Mouse (Mus musculus) granulocyte monocyte progenitor cell, adult 5-6 weeks (primary cell): ENCODE measurements around the gene Snx12. TPM values are rescaled to one million over a fixed set of nuclear protein-coding genes. Genes with fewer than 3 reads are reported as not detected.

ENCODE experiments used
- ATAC-seq: replicated peaks from 2 replicates; pipeline ENCODE4 v1.8.0; 2016; ENCODE audit warnings: mild to moderate bottlenecking, moderate TSS enrichment, inconsistent platforms; ENCODE audit not compliant: poor library complexity, severe bottlenecking
- total RNA-seq, 2 experiments: library from RNA; stranded (forward) in 1 of 2; stranded (reverse) in 1 of 2; fragments of 200-712, 200-1000 nt in 1 of 2; fragments of >200 nt in 1 of 2; fragmentation: Nextera tagmentation in 1 of 2; gene quantifications; 2 replicates each; pipeline ENCODE4 v1.2.3; 2014 to 2017

Snx12 gene
- total RNA-seq (2014; fragmentation: Nextera tagmentation) (50.9 and 62.8 TPM in 2 replicates), total RNA-seq (2017) (62.9 and 66.1 TPM in 2 replicates)

DNA sequence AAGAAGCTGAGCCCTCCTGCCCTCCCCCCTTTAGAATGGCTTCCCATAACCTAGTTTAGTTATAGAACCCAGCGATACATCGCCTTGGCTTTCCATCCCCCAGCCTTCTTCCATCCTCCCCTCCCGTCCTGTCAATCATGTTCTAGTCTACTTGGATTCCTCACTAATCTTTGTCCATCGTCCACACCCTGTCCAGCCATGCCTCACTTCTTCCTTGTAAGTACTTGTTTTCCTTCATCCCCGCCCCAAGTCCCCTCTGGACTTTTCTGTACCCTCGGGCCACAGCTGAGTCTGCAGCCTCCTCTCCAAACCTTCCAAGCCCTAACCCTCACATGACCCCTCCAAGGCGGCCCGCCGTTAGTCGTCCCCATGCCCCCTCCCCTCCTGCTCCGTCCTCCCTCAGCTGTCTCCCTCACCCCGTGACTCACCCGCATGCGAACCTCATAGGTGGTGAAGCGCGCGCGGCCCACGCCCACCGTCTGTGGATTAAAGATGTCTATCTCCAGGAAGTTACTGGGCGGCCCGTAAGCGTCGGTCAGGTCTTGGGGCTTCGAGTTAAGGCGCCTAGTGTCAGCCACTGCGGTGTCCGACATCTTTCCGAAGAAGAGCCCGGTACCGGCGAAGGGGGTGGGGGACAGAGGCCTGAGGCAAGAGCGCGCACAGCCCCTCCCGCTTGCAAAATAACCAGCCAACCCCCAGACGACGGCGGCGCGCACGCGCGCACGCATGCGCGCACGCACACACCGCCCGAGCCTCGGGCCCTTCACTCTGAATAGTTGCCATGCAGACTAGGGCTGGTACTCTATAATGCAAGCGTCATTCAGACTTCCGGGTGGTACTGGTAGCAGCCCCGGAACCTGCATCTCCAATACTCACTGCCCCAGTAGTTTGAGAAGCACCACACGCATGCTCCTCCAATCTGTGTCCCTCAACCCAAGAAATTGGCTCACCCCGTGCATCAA lies at the start of gene Snx12:
Gene Snx12 (minus strand): TSS at position 730 of the 962 bp plus-strand sequence.
- peak; percentile 99 for ATAC-seq

DNA sequence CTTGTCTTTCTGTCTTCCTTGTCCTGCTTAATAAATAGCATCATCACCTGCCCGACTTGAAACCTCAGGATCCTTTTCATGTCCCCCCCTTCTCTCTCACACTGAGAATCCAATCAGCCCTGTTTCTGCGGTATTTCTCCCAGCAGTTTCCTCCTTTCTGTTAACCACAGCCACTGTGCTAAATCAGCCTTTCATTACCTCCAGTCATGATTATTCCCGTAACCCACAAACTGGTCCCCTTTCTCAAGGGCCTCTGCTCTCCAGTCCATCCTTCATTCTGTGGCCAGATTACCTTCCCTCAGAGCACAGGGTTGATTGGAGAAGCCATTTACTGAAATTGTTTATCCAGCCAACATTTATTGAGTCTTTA lies 46.4 kb upstream of the Snx12 start, which contains the start of gene Gm20489:
Gene Gm20489 (minus strand): TSS at position 269 of the 370 bp plus-strand sequence.
- ATAC-seq = peak; percentile 65

DNA sequence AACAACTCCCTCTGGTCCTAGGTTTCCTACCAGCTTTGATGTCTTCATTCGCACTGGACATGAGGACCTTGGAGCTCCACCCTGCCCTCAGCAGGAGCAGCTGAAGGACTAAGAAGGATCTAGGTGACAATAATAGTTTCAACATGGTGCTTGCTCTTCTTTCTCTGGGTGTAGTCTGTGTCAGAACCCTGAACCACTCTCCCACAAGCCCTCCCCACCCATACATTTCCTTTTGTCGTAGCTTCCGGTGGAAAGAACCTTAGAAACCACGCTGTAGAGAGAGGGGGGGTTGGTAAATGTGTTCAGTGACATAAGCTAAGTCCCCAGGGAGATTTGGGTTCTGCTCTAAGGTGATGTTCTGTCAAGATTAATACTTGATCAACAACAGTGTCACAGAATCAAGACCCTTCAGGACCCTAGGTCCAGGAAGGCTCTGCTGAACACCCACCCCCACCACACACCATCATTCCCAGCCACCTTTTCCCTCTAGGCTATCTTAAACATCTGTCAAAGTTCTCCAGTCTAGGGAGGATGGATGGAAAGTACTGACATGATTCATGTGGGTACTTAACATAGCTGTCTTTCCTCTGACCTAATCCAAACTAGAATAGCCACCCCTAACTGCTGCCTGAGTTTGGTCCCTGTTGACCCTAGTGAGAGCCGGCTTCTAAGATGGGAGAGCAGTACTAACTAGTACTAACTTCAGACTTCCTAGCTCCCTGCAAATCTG lies 45.8 kb upstream of the Snx12 start, which contains the start of gene Il2rg:
Gene Il2rg (minus strand): TSS at position 231 of the 730 bp plus-strand sequence.
- peak; percentile 79 for ATAC-seq

DNA sequence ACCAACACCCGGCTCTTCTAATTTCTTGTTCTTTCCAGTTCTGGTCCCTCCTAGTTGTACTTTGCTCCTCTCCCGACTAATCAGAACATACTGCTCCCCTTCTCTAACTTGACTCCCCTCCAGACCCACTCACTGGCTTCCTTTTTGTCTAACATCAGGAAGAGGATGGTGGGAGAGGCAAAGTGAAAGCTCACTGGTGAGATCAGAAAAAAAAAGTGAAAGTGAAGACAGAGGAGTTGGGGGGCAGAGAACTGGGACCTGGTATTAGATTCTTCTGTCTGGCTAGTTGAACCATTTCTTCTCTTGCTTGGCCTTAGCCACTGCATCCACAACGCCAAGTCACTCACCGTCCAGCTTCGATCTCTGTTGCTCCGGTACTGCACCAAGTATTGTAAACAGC lies 44.3 kb upstream of the Snx12 start:
- ATAC-seq = no peak

- ATAC-seq = no peak
These were observed 41.5 kb upstream of the Snx12 start, which contains the start of gene Gm614 for GRCm38 (mm10) chrX:101263892-101264291. Gene Gm614 (minus strand): TSS chrX:101263992.

DNA sequence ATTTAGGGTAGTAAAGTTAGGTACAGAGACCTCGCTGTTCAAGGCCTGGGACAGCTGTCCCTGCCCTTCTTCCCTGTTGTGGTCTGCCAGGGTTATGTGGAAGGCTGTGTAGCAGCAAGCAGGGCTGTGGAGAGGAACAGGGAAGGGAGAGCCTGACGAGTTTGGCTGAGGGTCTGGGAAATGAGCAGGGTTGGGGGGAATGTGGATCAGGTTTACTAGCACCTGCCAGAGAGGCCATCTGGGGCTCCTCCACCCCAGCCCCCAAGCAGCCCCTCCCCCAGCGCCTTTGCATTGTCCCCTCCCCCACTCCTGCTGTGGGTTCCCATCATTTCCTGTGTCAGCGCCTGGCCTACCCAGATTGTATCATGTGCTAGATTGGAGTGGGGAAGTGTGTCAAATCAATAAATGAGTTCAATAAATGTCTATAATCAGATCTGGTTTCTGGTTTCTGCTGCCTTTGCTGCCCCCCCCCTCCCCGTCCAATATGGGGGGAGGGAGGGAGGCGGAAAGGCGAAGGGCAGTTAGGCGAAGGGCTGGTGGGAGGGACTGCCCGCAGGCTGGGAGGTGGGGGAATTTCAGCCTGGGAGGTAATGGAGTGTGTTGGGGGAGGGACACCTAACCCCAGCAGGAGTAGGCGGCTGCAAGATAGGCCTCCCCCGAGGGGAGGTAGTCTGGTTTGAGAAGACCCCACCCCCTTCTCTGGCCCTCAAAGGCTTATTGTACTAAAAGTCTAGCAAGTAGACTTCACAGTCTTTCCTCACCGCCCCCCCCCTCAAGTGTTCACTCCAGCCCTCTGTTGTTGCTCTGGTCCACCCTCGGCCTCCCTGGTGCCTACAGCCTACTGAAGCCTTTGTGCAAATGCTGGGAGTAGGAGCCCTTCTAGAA lies 38.3 kb upstream of the Snx12 start:
- peak; percentile 64 for ATAC-seq

DNA sequence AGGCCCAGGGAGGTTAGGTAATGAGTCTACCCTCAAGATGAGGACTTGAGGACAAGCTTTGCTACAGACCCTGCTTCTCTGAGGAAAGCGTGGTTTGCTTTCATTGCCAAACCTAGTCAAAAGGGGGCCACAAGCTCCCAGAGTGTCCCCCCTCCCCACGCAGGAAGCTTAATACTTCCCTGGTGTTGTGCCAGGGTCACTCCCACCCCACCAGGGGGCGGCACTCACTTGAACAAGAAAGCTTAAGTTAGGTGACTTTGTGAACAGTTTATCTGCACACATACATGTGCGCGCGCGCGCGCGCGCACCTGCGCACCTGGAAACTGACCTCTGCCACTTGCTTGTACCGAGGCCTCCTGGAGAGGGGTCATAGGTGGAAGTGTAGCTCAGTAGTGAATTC lies 34.2 kb upstream of the Snx12 start:
- ATAC-seq = 0 out of 2 replicates have a peak, but pooled peaks have one; percentile 6

DNA sequence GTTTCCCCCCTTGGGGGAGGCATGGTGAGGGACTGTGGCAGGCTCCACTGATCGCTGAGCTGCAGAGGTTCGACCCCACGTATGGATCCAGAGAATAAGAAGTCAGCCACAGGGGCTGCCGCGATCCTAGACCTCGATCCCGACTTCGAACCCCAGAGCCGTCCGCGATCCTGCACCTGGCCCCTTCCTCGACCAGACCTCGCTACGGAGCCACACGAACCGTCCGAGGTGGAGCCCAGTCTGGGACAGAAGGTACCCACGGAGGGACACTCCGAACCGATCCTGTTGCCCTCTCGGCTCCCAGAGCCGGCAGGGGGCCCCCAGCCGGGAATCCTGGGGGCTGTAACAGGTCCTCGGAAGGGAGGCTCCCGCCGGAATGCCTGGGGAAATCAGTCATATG lies 32.4 kb upstream of the Snx12 start:
- ATAC-seq = peak; percentile 11; the same call in 1 of the 2 replicates

- peak; percentile 83 for ATAC-seq
These were observed 31.8 kb upstream of the Snx12 start, which contains the start of gene Foxo4 for GRCm38 (mm10) chrX:101253952-101254729. Gene Foxo4 (plus strand): TSS chrX:101254528.

DNA sequence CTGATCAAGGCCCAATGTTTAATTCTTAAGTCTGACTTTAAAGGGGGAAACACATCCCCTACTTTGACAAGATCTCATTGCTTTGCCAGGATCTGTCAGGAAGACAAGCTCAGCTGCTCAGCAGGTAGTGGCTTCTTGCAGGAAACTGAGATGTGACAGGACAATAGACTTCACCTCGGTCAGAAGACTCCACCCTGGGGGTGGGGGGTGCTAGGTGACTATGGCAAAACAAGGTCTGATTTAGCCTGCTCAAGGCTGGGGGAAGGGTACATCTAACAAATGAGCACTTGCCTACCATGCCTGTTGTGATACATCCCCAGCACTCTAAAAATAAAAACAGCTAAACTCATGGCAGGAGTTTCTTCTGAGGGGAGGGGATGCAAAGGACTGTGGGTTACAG lies 22.6 kb upstream of the Snx12 start:
- ATAC-seq = no peak

GRCm38 (mm10) chrX:101222796-101223162 lies 416 bp upstream of the Snx12 start:
- ATAC-seq = peak; percentile 10; the same call in 1 of the 2 replicates

GRCm38 (mm10) chrX:101189285-101189684 lies 33.1 kb downstream of the Snx12 start:
- ATAC-seq = peak; percentile 77

GRCm38 (mm10) chrX:101187647-101188046 lies 34.7 kb downstream of the Snx12 start:
- ATAC-seq = no peak

GRCm38 (mm10) chrX:101173388-101173787 lies 49.0 kb downstream of the Snx12 start:
- peak; percentile 52 for ATAC-seq

- no peak for ATAC-seq
These were observed 53.9 kb downstream of the Snx12 start for GRCm38 (mm10) chrX:101168425-101168824.

DNA sequence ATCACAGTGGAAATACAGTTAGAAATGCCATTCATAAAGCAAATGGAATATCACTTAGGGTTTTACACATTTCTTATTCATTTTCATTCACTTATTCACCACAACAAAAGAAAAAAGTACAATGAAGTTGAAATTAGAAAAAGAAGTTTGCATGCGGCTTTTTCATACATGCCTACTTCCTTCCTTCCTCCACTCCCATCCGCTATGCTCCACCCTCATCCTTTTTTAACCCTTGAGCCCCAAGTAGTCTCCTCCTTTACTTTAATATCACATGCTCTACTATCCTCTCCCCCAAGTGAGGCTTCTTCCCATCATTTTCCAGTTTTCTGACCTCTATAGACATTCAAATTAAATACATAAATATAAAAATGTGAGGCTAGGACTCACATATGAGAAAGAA lies 58.6 kb downstream of the Snx12 start:
- no peak for ATAC-seq

DNA sequence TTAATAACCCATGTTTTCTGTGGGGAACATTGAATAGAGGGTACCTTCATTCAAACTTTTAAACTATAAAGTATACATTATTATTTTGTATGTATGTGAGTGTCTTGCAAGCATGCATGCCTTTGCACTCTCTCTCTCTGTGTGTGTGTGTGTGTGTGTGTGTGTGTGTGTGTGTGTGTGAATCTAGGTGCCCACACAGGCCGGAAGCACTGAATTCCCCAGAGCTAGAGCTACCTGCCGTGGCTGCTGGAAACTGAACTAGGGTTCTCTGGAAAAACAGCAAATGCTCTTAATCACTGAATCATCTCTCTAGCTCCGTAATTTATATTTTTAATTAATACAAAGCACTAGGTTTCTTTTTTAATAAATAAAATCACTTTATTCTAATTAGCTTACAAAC lies 59.1 kb downstream of the Snx12 start:
- ATAC-seq = no peak

DNA sequence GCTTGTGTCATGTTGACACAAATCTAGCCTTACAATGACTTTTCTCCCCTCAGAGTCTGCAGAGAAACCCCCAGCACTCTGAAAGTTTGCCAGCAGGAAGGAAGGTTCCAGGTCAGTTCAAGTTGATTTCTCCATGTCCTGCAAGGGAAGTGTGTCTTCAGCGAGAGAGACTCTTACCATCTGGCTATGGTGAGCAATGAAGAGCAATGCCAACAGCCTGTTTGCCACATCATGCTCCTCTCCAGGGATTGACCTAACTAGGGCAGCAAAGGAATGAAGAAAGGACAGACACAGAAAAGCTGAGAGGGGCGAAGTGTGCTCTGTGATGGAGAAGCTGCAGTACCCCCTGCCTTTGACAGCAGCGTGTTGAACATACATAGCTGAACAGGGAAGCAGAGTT lies 59.8 kb downstream of the Snx12 start:
- ATAC-seq = peak; percentile 72

DNA sequence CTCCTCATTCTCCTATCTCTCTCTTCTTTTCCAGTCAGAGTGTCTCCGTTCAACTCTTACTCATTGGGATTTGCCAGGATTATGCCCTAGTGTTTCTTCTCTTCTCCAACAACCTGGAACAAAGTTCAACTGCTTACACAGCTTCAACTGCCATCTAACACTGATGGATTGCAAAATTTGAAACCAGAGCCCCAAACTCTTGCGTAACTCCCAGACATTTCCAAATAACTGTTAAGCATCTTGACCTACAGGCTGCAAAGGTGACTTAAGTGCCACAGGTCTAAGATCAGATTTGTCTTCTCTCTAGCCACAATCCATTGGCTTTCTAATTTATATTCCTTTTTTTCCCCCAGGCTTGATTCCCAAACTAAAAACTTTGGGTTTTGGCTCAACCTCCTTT lies 64.9 kb downstream of the Snx12 start:
- peak; percentile 67 for ATAC-seq
